ENCODE assay signal across 10 mouse cellular contexts in the genomic region with DNA sequence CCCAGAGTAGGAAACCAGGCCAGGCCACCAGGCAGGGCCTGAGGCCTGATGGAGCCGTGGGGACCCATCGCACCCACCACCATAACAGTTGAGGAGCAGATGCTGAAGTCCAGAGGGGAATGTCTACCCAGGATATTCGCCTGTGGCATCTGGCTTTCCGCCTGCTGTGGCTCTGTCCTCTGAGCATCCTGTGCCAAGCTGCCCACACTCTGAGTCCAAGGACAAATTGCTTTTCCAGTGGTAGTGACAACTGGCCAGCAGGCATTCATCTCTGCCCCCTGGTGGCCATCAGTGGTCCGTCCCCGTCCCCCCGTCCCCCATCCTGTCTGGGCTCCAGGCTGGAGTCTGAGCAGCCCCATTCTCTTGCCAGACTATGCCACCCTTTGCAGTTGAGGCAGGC. TPM values are rescaled to one million over a fixed set of nuclear protein-coding genes. Genes with fewer than 3 reads are reported as not detected.
DNase-seq lines count a peak whose midpoint lies in the region; ATAC-seq and TF ChIP-seq lines count a peak whose summit lies in the region.
"Had no signal": no experiment of that assay in that cellular context is flagged by ENCODE, and none has a peak within 500 bp of the region (broad histone marks: within the 10 kb centered on the region; RNA-seq: fewer than 3 reads in every experiment).

No protein-coding gene starts in this region.

- no peaks in the 10 kb centered on the region for H3K79me2 ChIP-seq in liver, adult 2 months (ENCODE audit: control insufficient read depth, insufficient read depth, low read length)

- H3K4me3 ChIP-seq in embryonic facial prominence, embryonic 10.5 days: no peak overlapping the region
- H3K4me3 ChIP-seq in liver, adult 2 months (ENCODE audit: insufficient read depth, low read depth, low read length): no peak overlapping the region
- H3K4me3 ChIP-seq: erythroblast, embryonic 14.5 days; neural tube, embryonic 13.5 days had no signal

- TF ChIP-seq CTCF in liver, adult 2 months (IDR thresholded peaks at IDR 0.05; ENCODE audit: low read depth, low read length): peak; percentile 88

- no peaks in the 10 kb centered on the region for H3K9me3 ChIP-seq in embryonic facial prominence, embryonic 10.5 days
- H3K9me3 ChIP-seq: neural tube, embryonic 13.5 days had no signal

- no peaks in the 10 kb centered on the region for H3K27me3 ChIP-seq in embryonic facial prominence, embryonic 10.5 days (replicated peaks; ENCODE audit: low read depth, poor library complexity, severe bottlenecking)
- no peaks in the 10 kb centered on the region for H3K27me3 ChIP-seq in liver, adult 2 months (ENCODE audit: control insufficient read depth, insufficient read depth, low read length)
- H3K27me3 ChIP-seq: neural tube, embryonic 13.5 days had no signal

- ATAC-seq in activated CD4-positive, CD25-positive, alpha-beta regulatory T cell, adult 4 months: no peak

- TF ChIP-seq POLR2A in liver, adult 2 months (IDR thresholded peaks at IDR 0.05; ENCODE audit: extremely low read depth, insufficient read depth, low read length): no peak

- 53% methylated on average over 7 of the region's 7 CpGs for WGBS in embryonic facial prominence, embryonic 10.5 days
- WGBS in liver, adult 2 months: 45% methylated on average over 7 of the region's 7 CpGs

- H3K36me3 ChIP-seq in embryonic facial prominence, embryonic 10.5 days (replicated peaks): peaks cover 25% of the 10 kb centered on the region; the same call in 1 of the 2 replicates
- no peaks in the 10 kb centered on the region for H3K36me3 ChIP-seq in liver, adult 2 months (ENCODE audit: control insufficient read depth, insufficient read depth, low read length)

- H3K4me1 ChIP-seq in embryonic facial prominence, embryonic 10.5 days: peaks cover 36% of the 10 kb centered on the region
- no peaks in the 10 kb centered on the region for H3K4me1 ChIP-seq in liver, adult 2 months (ENCODE audit: control insufficient read depth, insufficient read depth, low read length)

- peak; percentile 61 for DNase-seq in ovary, adult 18-20 months (ENCODE audit: low spot score)
- DNase-seq in ovary, postnatal 10 days (ENCODE audit: low spot score): no peak
- peak; percentile 87 for DNase-seq in adrenal gland, postnatal 10 days
- DNase-seq in embryonic facial prominence, embryonic 10.5 days (ENCODE audit: low spot score): peak; percentile 76
- DNase-seq in heart, postnatal 4 days: peak; percentile 85
- DNase-seq in liver, adult 2 months (ENCODE audit: extremely low read depth, low read depth, low spot score): peak; percentile 51
- peak; percentile 74 for DNase-seq in retina, postnatal 1 day

- H3K9ac ChIP-seq in liver, adult 2 months (ENCODE audit: low read depth, low read length): no peak overlapping the region
- H3K9ac ChIP-seq: neural tube, embryonic 13.5 days had no signal

- H3K27ac ChIP-seq in embryonic facial prominence, embryonic 10.5 days (replicated peaks): no peak overlapping the region
- no peak overlapping the region for H3K27ac ChIP-seq in liver, adult 2 months (replicated peaks; ENCODE audit: insufficient read depth, low read depth, low read length)
- H3K27ac ChIP-seq: neural tube, embryonic 13.5 days had no signal

RNA-seq across cellular contexts. Expression of a gene that starts 23.0 kb away (rescaled TPM):
- 1 to 10 TPM; 4.8 to 5.1 TPM for total RNA-seq in adrenal gland, postnatal 10 days (2021)
- polyA plus RNA-seq in embryonic facial prominence, embryonic 10.5 days (2016; fragmentation: Nextera tagmentation; extraction: Ambion mirVana): 19.3 and 20.5 TPM in 2 replicates
- total RNA-seq in heart, postnatal 4 days (2021): 1 to 10 TPM; 4.5 to 5.4 TPM
- total RNA-seq in liver, adult 2 months (2014; rRNA removed): 2.3 and 3.0 TPM in 2 replicates
- 0.50 and 1.2 TPM in 2 replicates for polyA plus RNA-seq in liver, adult 2 months (2012; rRNA removed)
- polyA plus RNA-seq in activated CD4-positive, CD25-positive, alpha-beta regulatory T cell, adult 4 months (2017; shearing (Covaris generic)): 10 to 100 TPM; 13.0 to 14.8 TPM
- polyA plus RNA-seq: erythroblast, embryonic 14.5 days had no signal
